Mouse (Mus musculus) embryonic facial prominence, embryonic 11.5 days (tissue): Measurements from ENCODE around the gene E430018J23Rik. TPM values are rescaled to one million over a fixed set of nuclear protein-coding genes. Genes with fewer than 3 reads are reported as not detected.
A peak's percentile ranks its signal among the peaks of the same experiment; 100 is the strongest.
"Not testable (repeated sequence)": the region's sequence is repeated elsewhere in the genome, so short reads cannot be mapped to it uniquely, and the experiment has no call there.

Experiments used
- ATAC-seq: fragments of 200-750 bp; cut with Nextera tagmentation; replicated peaks from 2 replicates; pipeline ENCODE4 v1.8.0; 2017; ENCODE audit warnings: low read depth; ENCODE audit not compliant: insufficient number of reproducible peaks, low FRiP score, low TSS enrichment
- DNase-seq: peaks from one replicate; pipeline ENCODE4 v3.0.0-alpha.2; 2015; ENCODE audit warnings: low spot score
- H3K27ac ChIP-seq: fragments of 300-500 bp; sonication (generic); replicated peaks from 2 replicates; pipeline ENCODE4 v1.5.1; 2014; ENCODE audit warnings: mild to moderate bottlenecking, low read depth, low read length, control low read depth
- H3K27me3 ChIP-seq: fragments of 300-500 bp; sonication (generic); 2 replicates; pipeline ENCODE4 v1.6.1; 2014; ENCODE audit warnings: mild to moderate bottlenecking, low read length, moderate library complexity, mixed read lengths; ENCODE audit not compliant: control insufficient read depth, insufficient read depth
- H3K36me3 ChIP-seq: fragments of 300-500 bp; sonication (generic); replicated peaks from 2 replicates; pipeline ENCODE4 v1.6.1; 2014; ENCODE audit warnings: low read depth, mild to moderate bottlenecking, low read length, moderate library complexity, mixed read lengths; ENCODE audit not compliant: control insufficient read depth, insufficient read depth
- H3K4me1 ChIP-seq: fragments of 300-500 bp; sonication (generic); 2 replicates; pipeline ENCODE4 v1.6.1; 2014; ENCODE audit warnings: low read length, mixed read lengths; ENCODE audit not compliant: control insufficient read depth, insufficient read depth
- H3K4me2 ChIP-seq: fragments of 300-500 bp; sonication (generic); 2 replicates; pipeline ENCODE4 v1.6.1; 2014; ENCODE audit warnings: low read depth, mild to moderate bottlenecking, control low read depth, low read length, moderate library complexity
- H3K4me3 ChIP-seq: fragments of 300-500 bp; sonication (generic); 2 replicates; pipeline ENCODE4 v1.5.1; 2014; ENCODE audit warnings: low read depth, low read length, control low read depth
- H3K9ac ChIP-seq: fragments of 300-500 bp; sonication (generic); replicated peaks from 2 replicates; pipeline ENCODE4 v1.6.1; 2014; ENCODE audit warnings: mild to moderate bottlenecking, control low read depth, low read length
- H3K9me3 ChIP-seq: fragments of 300-500 bp; sonication (generic); replicated peaks from 2 replicates; pipeline ENCODE4 v1.6.1; 2016; ENCODE audit warnings: mild to moderate bottlenecking, low read length, inconsistent platforms, mixed read lengths; ENCODE audit not compliant: control insufficient read depth
- WGBS: fragments of 180-500 bp; shearing (Covaris S2); extraction: QIAGEN DNeasy Blood & Tissue Kit; methylation state at CpG from one replicate; pipeline ENCODE4 v1.1.7; 2014; 5-methylcytosine and 5-hydroxymethylcytosine counted together
- polyA plus RNA-seq: library from polyadenylated mRNA; unstranded; fragments of >200 nt; fragmentation: Nextera tagmentation; extraction: Ambion mirVana; gene quantifications from 2 replicates; pipeline ENCODE4 v1.2.1, GENCODE M21; 2014

E430018J23Rik gene
- polyA plus RNA-seq, 1 experiment from 2014 or later = 6.1 TPM

GRCm38 (mm10) chr7:127375271-127376245, 17.9 kb downstream of the E430018J23Rik start, which contains the start of gene Zfp747:
Gene Zfp747 (minus strand): TSS chr7:127376050.
- WGBS = 2% methylated on average over 47 of the region's 49 CpGs
- not testable (repeated sequence) for H3K36me3 ChIP-seq, H3K27me3 ChIP-seq, H3K9me3 ChIP-seq, H3K4me1 ChIP-seq, H3K27ac ChIP-seq
- peak within 1 kb of the TSS; percentile 74 for H3K9ac ChIP-seq
- DNase-seq = peak; percentile 94
- peak within 1 kb of the TSS; percentile 59 for H3K4me3 ChIP-seq
- H3K4me2 ChIP-seq = peak within 1 kb of the TSS; percentile 78
- ATAC-seq = peak; percentile 86

- H3K4me2 ChIP-seq, H3K4me1 ChIP-seq, H3K27me3 ChIP-seq, H3K36me3 ChIP-seq, H3K9ac ChIP-seq, ATAC-seq, H3K4me3 ChIP-seq, H3K9me3 ChIP-seq, DNase-seq, H3K27ac ChIP-seq: not testable (repeated sequence)
- WGBS = 87% methylated on average over 3 of the region's 3 CpGs
These were observed 21.6 kb downstream of the E430018J23Rik start for GRCm38 (mm10) chr7:127371870-127372269.

- Histone ChIP-seq H3K36me3 (no peaks in the 10 kb centered on the region), H3K27ac (no peak overlapping the region), H3K4me2 (no peak overlapping the region), H3K4me3 (no peak overlapping the region), H3K27me3 (no peaks in the 10 kb centered on the region), H3K9me3 (no peaks in the 10 kb centered on the region), H3K9ac (no peak overlapping the region), H3K4me1 (no peaks in the 10 kb centered on the region)
- DNase-seq (no peak), ATAC-seq (no peak)
- 72% methylated on average over 2 of the region's 2 CpGs for WGBS
These were observed 22.2 kb downstream of the E430018J23Rik start for GRCm38 (mm10) chr7:127371213-127371612.

- 88% methylated on average over 3 of the region's 3 CpGs for WGBS
- Histone ChIP-seq H3K4me1 (peaks cover 2% of the 10 kb centered on the region; the same call in 1 of the 2 replicates), H3K9me3 (no peaks in the 10 kb centered on the region), H3K4me3 (no peak overlapping the region), H3K36me3 (no peaks in the 10 kb centered on the region), H3K9ac (no peak overlapping the region), H3K27me3 (0 out of 2 replicates have a peak, but pooled peaks cover 2% of the 10 kb centered on the region), H3K27ac (no peak overlapping the region), H3K4me2 (no peak overlapping the region)
- ATAC-seq = no peak
- no peak for DNase-seq
These were observed 27.2 kb downstream of the E430018J23Rik start for GRCm38 (mm10) chr7:127366249-127366648.

GRCm38 (mm10) chr7:127364166-127364565, 29.3 kb downstream of the E430018J23Rik start:
- no peak overlapping the region for H3K27ac ChIP-seq
- ATAC-seq = no peak
- H3K4me1 ChIP-seq = peaks cover 2% of the 10 kb centered on the region; the same call in 1 of the 2 replicates
- WGBS = 48% methylated on average over 4 of the region's 4 CpGs
- H3K36me3 ChIP-seq = no peaks in the 10 kb centered on the region
- H3K27me3 ChIP-seq = 0 out of 2 replicates have a peak, but pooled peaks cover 2% of the 10 kb centered on the region
- DNase-seq = no peak
- H3K4me3 ChIP-seq = no peak overlapping the region
- H3K9ac ChIP-seq = no peak overlapping the region
- H3K4me2 ChIP-seq = peak overlapping the region; percentile 73
- no peaks in the 10 kb centered on the region for H3K9me3 ChIP-seq

- H3K27ac ChIP-seq = no peak overlapping the region
- peak; percentile 35 for DNase-seq
- H3K4me3 ChIP-seq = peak overlapping the region; percentile 29
- under 1% methylated on average over 24 of the region's 24 CpGs for WGBS
- H3K4me1 ChIP-seq = peaks cover 2% of the 10 kb centered on the region; the same call in 1 of the 2 replicates
- peak overlapping the region; percentile 46 for H3K9ac ChIP-seq
- H3K27me3 ChIP-seq = 0 out of 2 replicates have a peak, but pooled peaks cover 2% of the 10 kb centered on the region
- H3K4me2 ChIP-seq = peak overlapping the region; percentile 73
- H3K36me3 ChIP-seq = no peaks in the 10 kb centered on the region
- H3K9me3 ChIP-seq = no peaks in the 10 kb centered on the region
- ATAC-seq = no peak
These were observed 29.9 kb downstream of the E430018J23Rik start for GRCm38 (mm10) chr7:127363475-127363921.

- not testable (repeated sequence) for H3K4me3 ChIP-seq, ATAC-seq, H3K4me2 ChIP-seq, H3K9ac ChIP-seq, H3K9me3 ChIP-seq, H3K4me1 ChIP-seq, H3K27me3 ChIP-seq, H3K27ac ChIP-seq, H3K36me3 ChIP-seq
- 21% methylated on average over 13 of the region's 13 CpGs for WGBS
- DNase-seq = peak; percentile 83
These were observed 31.0 kb downstream of the E430018J23Rik start for GRCm38 (mm10) chr7:127362418-127362817.

GRCm38 (mm10) chr7:127361449-127361848, 32.0 kb downstream of the E430018J23Rik start:
- Histone ChIP-seq H3K9me3 (no peaks in the 10 kb centered on the region), H3K36me3 (no peaks in the 10 kb centered on the region), H3K9ac (no peak overlapping the region), H3K27me3 (0 out of 2 replicates have a peak, but pooled peaks cover 2% of the 10 kb centered on the region), H3K27ac (no peak overlapping the region), H3K4me3 (no peak overlapping the region), H3K4me1 (peaks cover 2% of the 10 kb centered on the region; the same call in 1 of the 2 replicates), H3K4me2 (no peak overlapping the region)
- ATAC-seq (0 out of 2 replicates have a peak, but pooled peaks have one; percentile 48), DNase-seq (no peak)
- 51% methylated on average over 13 of the region's 13 CpGs for WGBS
